Mouse (Mus musculus): Measurements from ENCODE around the gene Hbb-bt. TPM values are rescaled to one million over a fixed set of nuclear protein-coding genes. Genes with fewer than 3 reads are reported as not detected.

Gene Hbb-bt
- polyA plus RNA-seq (2015; fragmentation: Nextera tagmentation; extraction: Ambion mirVana), result 4,593 and 5,475 TPM in 2 replicates

- ATAC-seq (ENCODE audit: low read depth), result no peak
- no peaks in the 10 kb centered on the region for H3K9me3 ChIP-seq (ENCODE audit: control insufficient read depth, low read length)
- no peaks in the 10 kb centered on the region for H3K4me1 ChIP-seq (replicated peaks; ENCODE audit: control insufficient read depth, insufficient read depth, low read length)
- WGBS, result 82% methylated on average over 3 of the region's 3 CpGs
- H3K27ac ChIP-seq (ENCODE audit: low read length), result no peak within 1 kb of the TSS
- H3K4me3 ChIP-seq (ENCODE audit: low read length), result no peak within 1 kb of the TSS
- no peaks in the 10 kb centered on the region for H3K27me3 ChIP-seq (ENCODE audit: control insufficient read depth, insufficient read depth, low read depth, low read length)
- no peaks in the 10 kb centered on the region for H3K36me3 ChIP-seq (ENCODE audit: control insufficient read depth, insufficient read depth, low read length)
- H3K9ac ChIP-seq (ENCODE audit: low read length), result no peak within 1 kb of the TSS
- H3K4me2 ChIP-seq (ENCODE audit: low read depth, low read length), result no peak within 1 kb of the TSS
These were observed at the start of gene Hbb-bt for GRCm38 (mm10) chr7:103813766-103814165. Gene Hbb-bt (minus strand): TSS chr7:103813996.

GRCm38 (mm10) chr7:103861531-103861930 is 47.7 kb upstream of the Hbb-bt start:
- Histone ChIP-seq H3K36me3 (ENCODE audit: control insufficient read depth, insufficient read depth, low read length) (no peaks in the 10 kb centered on the region), H3K9ac (ENCODE audit: low read length) (no peak overlapping the region), H3K27ac (ENCODE audit: low read length) (no peak overlapping the region), H3K4me1 (replicated peaks; ENCODE audit: control insufficient read depth, insufficient read depth, low read length) (no peaks in the 10 kb centered on the region), H3K4me3 (ENCODE audit: low read length) (no peak overlapping the region), H3K27me3 (ENCODE audit: control insufficient read depth, insufficient read depth, low read depth, low read length) (no peaks in the 10 kb centered on the region), H3K4me2 (ENCODE audit: low read depth, low read length) (no peak overlapping the region), H3K9me3 (ENCODE audit: control insufficient read depth, low read length) (no peaks in the 10 kb centered on the region)
- ATAC-seq (ENCODE audit: low read depth), result no peak
- 64% methylated on average over 3 of the region's 3 CpGs for WGBS

- H3K9me3 ChIP-seq (ENCODE audit: control insufficient read depth, low read length), result no peaks in the 10 kb centered on the region
- no peak overlapping the region for H3K27ac ChIP-seq (ENCODE audit: low read length)
- H3K4me3 ChIP-seq (ENCODE audit: low read length), result no peak overlapping the region
- ATAC-seq (ENCODE audit: low read depth), result no peak
- H3K4me2 ChIP-seq (ENCODE audit: low read depth, low read length), result no peak overlapping the region
- no peak overlapping the region for H3K9ac ChIP-seq (ENCODE audit: low read length)
- 36% methylated on average over 1 of the region's 1 CpGs for WGBS
- H3K4me1 ChIP-seq (replicated peaks; ENCODE audit: control insufficient read depth, insufficient read depth, low read length), result no peaks in the 10 kb centered on the region
- no peaks in the 10 kb centered on the region for H3K36me3 ChIP-seq (ENCODE audit: control insufficient read depth, insufficient read depth, low read length)
- H3K27me3 ChIP-seq (ENCODE audit: control insufficient read depth, insufficient read depth, low read depth, low read length), result no peaks in the 10 kb centered on the region
These were observed 47.1 kb upstream of the Hbb-bt start for GRCm38 (mm10) chr7:103860855-103861254.

GRCm38 (mm10) chr7:103859076-103859475 is 45.3 kb upstream of the Hbb-bt start:
- WGBS, result 44% methylated on average over 2 of the region's 2 CpGs

GRCm38 (mm10) chr7:103854669-103855068 is 40.9 kb upstream of the Hbb-bt start:
- no peak overlapping the region for H3K4me2 ChIP-seq (ENCODE audit: low read depth, low read length)
- H3K4me1 ChIP-seq (replicated peaks; ENCODE audit: control insufficient read depth, insufficient read depth, low read length), result no peaks in the 10 kb centered on the region
- no peaks in the 10 kb centered on the region for H3K27me3 ChIP-seq (ENCODE audit: control insufficient read depth, insufficient read depth, low read depth, low read length)
- no peak overlapping the region for H3K4me3 ChIP-seq (ENCODE audit: low read length)
- H3K9ac ChIP-seq (ENCODE audit: low read length), result no peak overlapping the region
- no peaks in the 10 kb centered on the region for H3K9me3 ChIP-seq (ENCODE audit: control insufficient read depth, low read length)
- no peak for ATAC-seq (ENCODE audit: low read depth)
- WGBS, result 45% methylated on average over 1 of the region's 1 CpGs
- no peak overlapping the region for H3K27ac ChIP-seq (ENCODE audit: low read length)
- H3K36me3 ChIP-seq (ENCODE audit: control insufficient read depth, insufficient read depth, low read length), result no peaks in the 10 kb centered on the region

More at GRCm38 (mm10) chr7:103859076-103859475, 45.3 kb upstream of the Hbb-bt start:
- no peaks in the 10 kb centered on the region for H3K9me3 ChIP-seq (ENCODE audit: control insufficient read depth, low read length)
- H3K36me3 ChIP-seq (ENCODE audit: control insufficient read depth, insufficient read depth, low read length), result no peaks in the 10 kb centered on the region
- no peak overlapping the region for H3K4me3 ChIP-seq (ENCODE audit: low read length)
- H3K9ac ChIP-seq (ENCODE audit: low read length), result no peak overlapping the region
- H3K4me1 ChIP-seq (replicated peaks; ENCODE audit: control insufficient read depth, insufficient read depth, low read length), result no peaks in the 10 kb centered on the region
- no peak for ATAC-seq (ENCODE audit: low read depth)
- H3K27me3 ChIP-seq (ENCODE audit: control insufficient read depth, insufficient read depth, low read depth, low read length), result no peaks in the 10 kb centered on the region
- H3K4me2 ChIP-seq (ENCODE audit: low read depth, low read length), result no peak overlapping the region
- H3K27ac ChIP-seq (ENCODE audit: low read length), result no peak overlapping the region

- WGBS, result 53% methylated on average over 2 of the region's 2 CpGs
These were observed 39.3 kb upstream of the Hbb-bt start, which contains the start of gene Hbb-y for GRCm38 (mm10) chr7:103853090-103853489. Gene Hbb-y (minus strand): TSS chr7:103853216.

GRCm38 (mm10) chr7:103844525-103845325 is 30.9 kb upstream of the Hbb-bt start:
- Histone ChIP-seq H3K4me2 (ENCODE audit: low read depth, low read length) (no peak overlapping the region), H3K27me3 (ENCODE audit: control insufficient read depth, insufficient read depth, low read depth, low read length) (no peaks in the 10 kb centered on the region), H3K36me3 (ENCODE audit: control insufficient read depth, insufficient read depth, low read length) (no peaks in the 10 kb centered on the region), H3K27ac (ENCODE audit: low read length) (no peak overlapping the region), H3K9ac (ENCODE audit: low read length) (no peak overlapping the region), H3K9me3 (ENCODE audit: control insufficient read depth, low read length) (no peaks in the 10 kb centered on the region), H3K4me3 (ENCODE audit: low read length) (no peak overlapping the region), H3K4me1 (replicated peaks; ENCODE audit: control insufficient read depth, insufficient read depth, low read length) (no peaks in the 10 kb centered on the region)
- 43% methylated on average over 1 of the region's 2 CpGs for WGBS
- no peak for ATAC-seq (ENCODE audit: low read depth)

More at GRCm38 (mm10) chr7:103853090-103853489, 39.3 kb upstream of the Hbb-bt start, which contains the start of gene Hbb-y:
- no peaks in the 10 kb centered on the region for H3K36me3 ChIP-seq (ENCODE audit: control insufficient read depth, insufficient read depth, low read length)
- no peaks in the 10 kb centered on the region for H3K4me1 ChIP-seq (replicated peaks; ENCODE audit: control insufficient read depth, insufficient read depth, low read length)
- H3K4me3 ChIP-seq (ENCODE audit: low read length), result no peak within 1 kb of the TSS
- H3K4me2 ChIP-seq (ENCODE audit: low read depth, low read length), result no peak within 1 kb of the TSS
- no peak within 1 kb of the TSS for H3K27ac ChIP-seq (ENCODE audit: low read length)
- no peaks in the 10 kb centered on the region for H3K9me3 ChIP-seq (ENCODE audit: control insufficient read depth, low read length)
- H3K9ac ChIP-seq (ENCODE audit: low read length), result no peak within 1 kb of the TSS
- ATAC-seq (ENCODE audit: low read depth), result no peak
- H3K27me3 ChIP-seq (ENCODE audit: control insufficient read depth, insufficient read depth, low read depth, low read length), result no peaks in the 10 kb centered on the region

- no peak within 1 kb of the TSS for H3K4me3 ChIP-seq (ENCODE audit: low read length)
- H3K9me3 ChIP-seq (ENCODE audit: control insufficient read depth, low read length), result no peaks in the 10 kb centered on the region
These were observed 29.2 kb upstream of the Hbb-bt start, which contains the start of gene Hbb-bh1 for GRCm38 (mm10) chr7:103843034-103843433. Gene Hbb-bh1 (minus strand): TSS chr7:103843164.

GRCm38 (mm10) chr7:103840268-103840667 is 26.5 kb upstream of the Hbb-bt start, which contains the start of gene Hbb-bh2:
Gene Hbb-bh2 (minus strand): TSS chr7:103840520.
- Histone ChIP-seq H3K27ac (ENCODE audit: low read length) (no peak within 1 kb of the TSS), H3K9ac (ENCODE audit: low read length) (no peak within 1 kb of the TSS), H3K36me3 (ENCODE audit: control insufficient read depth, insufficient read depth, low read length) (no peaks in the 10 kb centered on the region), H3K4me1 (replicated peaks; ENCODE audit: control insufficient read depth, insufficient read depth, low read length) (no peaks in the 10 kb centered on the region), H3K4me2 (ENCODE audit: low read depth, low read length) (no peak within 1 kb of the TSS), H3K4me3 (ENCODE audit: low read length) (no peak within 1 kb of the TSS), H3K9me3 (ENCODE audit: control insufficient read depth, low read length) (no peaks in the 10 kb centered on the region), H3K27me3 (ENCODE audit: control insufficient read depth, insufficient read depth, low read depth, low read length) (no peaks in the 10 kb centered on the region)
- WGBS, result 54% methylated on average over 3 of the region's 3 CpGs
- ATAC-seq (ENCODE audit: low read depth), result no peak

More at GRCm38 (mm10) chr7:103843034-103843433, 29.2 kb upstream of the Hbb-bt start, which contains the start of gene Hbb-bh1:
- no peak within 1 kb of the TSS for H3K4me2 ChIP-seq (ENCODE audit: low read depth, low read length)
- no peak within 1 kb of the TSS for H3K9ac ChIP-seq (ENCODE audit: low read length)
- no peaks in the 10 kb centered on the region for H3K4me1 ChIP-seq (replicated peaks; ENCODE audit: control insufficient read depth, insufficient read depth, low read length)
- WGBS, result 75% methylated on average over 2 of the region's 2 CpGs
- no peak within 1 kb of the TSS for H3K27ac ChIP-seq (ENCODE audit: low read length)
- no peaks in the 10 kb centered on the region for H3K27me3 ChIP-seq (ENCODE audit: control insufficient read depth, insufficient read depth, low read depth, low read length)
- no peak for ATAC-seq (ENCODE audit: low read depth)
- H3K36me3 ChIP-seq (ENCODE audit: control insufficient read depth, insufficient read depth, low read length), result no peaks in the 10 kb centered on the region
